Mouse (Mus musculus): Measurements from ENCODE around the gene Bid.

DNA sequence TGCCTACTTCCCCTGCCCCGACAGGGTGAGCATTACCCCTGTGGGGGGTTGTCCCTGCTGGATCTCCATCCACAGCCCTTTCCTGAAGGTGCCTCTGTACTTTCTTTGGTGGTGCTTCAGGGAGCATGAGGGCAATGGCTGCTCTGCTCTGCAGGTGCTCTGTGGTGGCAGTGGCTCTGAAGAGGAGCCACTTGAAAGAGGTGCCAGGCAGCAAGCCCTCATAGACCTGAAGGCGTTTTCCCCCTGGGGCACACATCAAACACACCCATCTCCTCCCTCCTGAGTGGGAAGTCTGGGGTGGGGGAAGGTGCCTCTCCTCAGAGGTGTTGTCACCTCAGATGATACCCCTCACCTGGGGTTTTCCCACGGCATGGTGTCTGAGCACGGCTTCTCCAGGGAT lies 17.5 kb upstream of the Bid start:
- TF ChIP-seq CTCF (conservative IDR thresholded peaks at IDR 0.05; ENCODE audit: insufficient read depth, insufficient read length, low read depth, low read length) = no peak
- TF ChIP-seq POLR2A (IDR thresholded peaks at IDR 0.05; ENCODE audit: low read depth, low read length) = no peak
